24 mouse cellular contexts compared by ENCODE assay signal in the genomic region with DNA sequence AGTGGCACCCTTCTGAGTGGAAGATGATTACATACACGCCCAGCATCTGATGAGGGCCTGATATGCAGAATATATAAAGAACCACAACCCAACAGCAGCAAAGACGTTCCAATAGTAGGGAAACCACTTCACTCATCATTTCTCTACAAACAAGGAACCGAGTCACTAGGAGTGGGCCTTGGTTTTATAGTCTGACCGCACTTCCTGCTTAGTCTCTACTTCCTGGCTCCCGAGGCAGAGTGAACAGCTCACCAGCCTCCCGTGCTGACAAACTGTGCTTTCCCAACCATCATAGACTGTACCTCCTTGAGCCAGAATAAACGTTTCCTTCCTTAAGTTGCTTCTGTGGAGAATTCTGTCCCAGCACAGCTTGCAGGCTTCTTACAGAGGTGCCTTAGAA. TPM values are rescaled to one million over a fixed set of nuclear protein-coding genes. Genes with fewer than 3 reads are reported as not detected.
DNase-seq lines count a peak whose midpoint lies in the region; ATAC-seq lines count a peak whose summit lies in the region.
"Had no signal": no experiment of that assay in that cellular context is flagged by ENCODE, and none has a peak within 500 bp of the region (broad histone marks: within the 10 kb centered on the region; RNA-seq: fewer than 3 reads in every experiment).

No protein-coding gene starts in this region.

- no peaks in the 10 kb centered on the region for H3K9me3 ChIP-seq in forebrain, embryonic 16.5 days (ENCODE audit: control insufficient read depth, low read length)
- H3K9me3 ChIP-seq: heart, embryonic 13.5 days; midbrain, embryonic 10.5 days; neural tube, embryonic 15.5 days had no signal

- H3K4me3 ChIP-seq in forebrain, embryonic 16.5 days (replicated peaks; ENCODE audit: low read length), result no peak overlapping the region
- H3K4me3 ChIP-seq: heart, embryonic 13.5 days; left cerebral cortex, adult 2 months; midbrain, embryonic 10.5 days; neural tube, embryonic 15.5 days had no signal

- DNase-seq in spleen, postnatal 36 days (ENCODE audit: low spot score in 2 of 2), result peak; percentile 10 to 11
- no peak for DNase-seq in spleen, postnatal 10 days (ENCODE audit: low spot score in 2 of 2)
- peak; percentile 61 for DNase-seq in induced T-regulatory cell, adult 2 months (ENCODE audit: low read depth)
- peak; percentile 60 for DNase-seq in thymus, postnatal 0 days (ENCODE audit: low spot score)
- DNase-seq in adipocyte (ENCODE audit: low spot score), result no peak
- no peak for DNase-seq in left cerebral cortex, adult 8-10 months (ENCODE audit: low spot score in 2 of 2)
- DNase-seq: adrenal gland, postnatal 10 days; cerebellum, adult 2 months; heart, postnatal 36 days; kidney, adult 18-20 months; kidney, postnatal 14 days; right cerebral cortex, postnatal 25 days had no signal

- no peak overlapping the region for H3K9ac ChIP-seq in forebrain, embryonic 16.5 days (replicated peaks; ENCODE audit: low read depth, low read length)
- H3K9ac ChIP-seq: heart, embryonic 13.5 days; neural tube, embryonic 15.5 days had no signal

- 86% methylated on average over 7 of the region's 7 CpGs for WGBS in forebrain, embryonic 16.5 days

- no peak for ATAC-seq in forebrain, embryonic 16.5 days
- ATAC-seq: forebrain, embryonic 14.5 days; hindbrain, embryonic 16.5 days had no signal

- H3K4me1 ChIP-seq in forebrain, embryonic 16.5 days (replicated peaks; ENCODE audit: control insufficient read depth, insufficient read depth, low read length), result no peaks in the 10 kb centered on the region
- H3K4me1 ChIP-seq: midbrain, embryonic 10.5 days; neural tube, embryonic 15.5 days had no signal

- no peak overlapping the region for H3K4me2 ChIP-seq in forebrain, embryonic 16.5 days (ENCODE audit: low read length)
- H3K4me2 ChIP-seq: heart, embryonic 13.5 days; neural tube, embryonic 15.5 days had no signal

- H3K27me3 ChIP-seq in forebrain, embryonic 16.5 days (replicated peaks; ENCODE audit: control insufficient read depth, insufficient read depth, low read length), result no peaks in the 10 kb centered on the region
- H3K27me3 ChIP-seq: heart, embryonic 13.5 days; neural tube, embryonic 15.5 days had no signal

- H3K36me3 ChIP-seq in forebrain, embryonic 16.5 days (ENCODE audit: control insufficient read depth, insufficient read depth), result no peaks in the 10 kb centered on the region
- H3K36me3 ChIP-seq: heart, embryonic 13.5 days; midbrain, embryonic 10.5 days; neural tube, embryonic 15.5 days had no signal

- H3K27ac ChIP-seq in forebrain, embryonic 16.5 days (ENCODE audit: low read length), result no peak overlapping the region
- H3K27ac ChIP-seq: heart, embryonic 13.5 days; left cerebral cortex, adult 2 months; midbrain, embryonic 10.5 days; neural tube, embryonic 15.5 days had no signal

RNA-seq across cellular contexts. Expression of a gene that starts 19.8 kb away (rescaled TPM):
- polyA plus RNA-seq in thymus, postnatal 0 days (2015; fragmentation: Nextera tagmentation; extraction: Ambion mirVana), result 0.08 and 0.49 TPM in 2 replicates
- polyA plus RNA-seq in forebrain, embryonic 16.5 days (2015; fragmentation: Nextera tagmentation; extraction: Ambion mirVana), result not detected in 2 replicates
- 1 to 10 TPM in 1 of 4 experiments, under 1 TPM in 2, not detected in 1; 0.97 to 2.4 (median 0.98) TPM for total RNA-seq in left cerebral cortex, adult 8-10 months (2022)
- total RNA-seq: gastrocnemius, postnatal 4 days; layer of hippocampus, adult 8-10 months; MEL had no signal
- polyA plus RNA-seq: C2C12; forebrain, embryonic 14.5 days; hindbrain, embryonic 16.5 days; liver, embryonic 16.5 days; midbrain, embryonic 10.5 days; neural tube, embryonic 15.5 days had no signal

Comparison
In these comparisons a context has a peak if more than half of its experiments do, and no peak if none do; other contexts are left out.
1. DNase-seq: peak in spleen, postnatal 36 days (2 of 2), induced T-regulatory cell, adult 2 months (single experiment) and thymus, postnatal 0 days (single experiment); none in spleen, postnatal 10 days (0 of 2), adipocyte (single experiment) and left cerebral cortex, adult 8-10 months (0 of 2).